Mouse (Mus musculus): ENCODE measurements around the gene Sf3a2. TPM values are rescaled to one million over a fixed set of nuclear protein-coding genes. Genes with fewer than 3 reads are reported as not detected.
A peak's percentile ranks its signal among the peaks of the same experiment; 100 is the strongest.

The Sf3a2 gene
- 10 to 100 TPM; 41.0 to 45.9 TPM for total RNA-seq (2021)
- long read RNA-seq, experiment 1, transcript Sf3a2-203 (9 exons, 2,213 nt) = major isoform, 25 of 30 reads
- long read RNA-seq, experiment 1, partial matches to known transcripts = 1 of 30 reads
- long read RNA-seq, experiment 1, other reads (novel, unspliced or antisense) = 1 of 30 reads
- long read RNA-seq, experiment 2, transcript Sf3a2-203 (9 exons, 2,213 nt) = major isoform, 34 of 42 reads
- long read RNA-seq, experiment 2, partial matches to known transcripts = 1 of 42 reads
- long read RNA-seq, experiment 2, other reads (novel, unspliced or antisense) = 6 of 42 reads

GRCm38 (mm10) chr10:80798150-80799006, at the start of gene Sf3a2, which contains the start of gene Plekhj1:
Gene Sf3a2, plus strand, starts transcription at chr10:80798198.
Gene Plekhj1, minus strand, starts transcription at chr10:80798626.
- peak; percentile 97 to 98 for DNase-seq (ENCODE audit: low spot score in 2 of 2)

- no peak for DNase-seq (ENCODE audit: low spot score in 2 of 2)
These were observed 49.4 kb upstream of the Sf3a2 start for GRCm38 (mm10) chr10:80748609-80749008.

- no peak for DNase-seq (ENCODE audit: low spot score in 2 of 2)
These were observed 46.7 kb upstream of the Sf3a2 start for GRCm38 (mm10) chr10:80751188-80751832.

GRCm38 (mm10) chr10:80752079-80752625, 45.8 kb upstream of the Sf3a2 start:
- DNase-seq (ENCODE audit: low spot score in 2 of 2) = peak; percentile 26 to 61

- DNase-seq (ENCODE audit: low spot score in 2 of 2) = peak; percentile 96 to 98
These were observed 43.3 kb upstream of the Sf3a2 start, which contains the start of gene Dot1l for GRCm38 (mm10) chr10:80754594-80755290. Gene Dot1l, plus strand, starts transcription at chr10:80755206.

- DNase-seq (ENCODE audit: low spot score in 2 of 2) = no peak
These were observed 42.5 kb upstream of the Sf3a2 start for GRCm38 (mm10) chr10:80755291-80756015.

GRCm38 (mm10) chr10:80756099-80756498, 41.9 kb upstream of the Sf3a2 start:
- DNase-seq (ENCODE audit: low spot score in 2 of 2) = no peak

- DNase-seq (ENCODE audit: low spot score in 2 of 2) = no peak
These were observed 41.5 kb upstream of the Sf3a2 start for GRCm38 (mm10) chr10:80756509-80756908.

GRCm38 (mm10) chr10:80756967-80757366, 41.0 kb upstream of the Sf3a2 start:
- no peak for DNase-seq (ENCODE audit: low spot score in 2 of 2)

GRCm38 (mm10) chr10:80757717-80758116, 40.3 kb upstream of the Sf3a2 start:
- DNase-seq (ENCODE audit: low spot score in 2 of 2) = peak; percentile 40 to 57

- DNase-seq (ENCODE audit: low spot score in 2 of 2) = no peak
These were observed 39.3 kb upstream of the Sf3a2 start for GRCm38 (mm10) chr10:80758651-80759050.

- DNase-seq (ENCODE audit: low spot score in 2 of 2) = no peak
These were observed 37.1 kb upstream of the Sf3a2 start for GRCm38 (mm10) chr10:80760596-80761524.

- DNase-seq (ENCODE audit: low spot score in 2 of 2) = no peak
These were observed 36.2 kb upstream of the Sf3a2 start for GRCm38 (mm10) chr10:80761821-80762220.

GRCm38 (mm10) chr10:80763502-80763901, 34.5 kb upstream of the Sf3a2 start:
- no peak for DNase-seq (ENCODE audit: low spot score in 2 of 2)

GRCm38 (mm10) chr10:80765746-80766145, 32.3 kb upstream of the Sf3a2 start:
- no peak for DNase-seq (ENCODE audit: low spot score in 2 of 2)

GRCm38 (mm10) chr10:80766161-80766815, 31.7 kb upstream of the Sf3a2 start:
- DNase-seq (ENCODE audit: low spot score in 2 of 2) = no peak

GRCm38 (mm10) chr10:80768365-80768764, 29.6 kb upstream of the Sf3a2 start:
- no peak for DNase-seq (ENCODE audit: low spot score in 2 of 2)

GRCm38 (mm10) chr10:80773816-80774215, 24.2 kb upstream of the Sf3a2 start:
- no peak for DNase-seq (ENCODE audit: low spot score in 2 of 2)

Measured in layer of hippocampus, postnatal 14 days (tissue).